Mouse (Mus musculus) limb, embryonic 14.5 days (tissue): ENCODE measurements around the gene Gm20388. TPM values are rescaled to one million over a fixed set of nuclear protein-coding genes. Genes with fewer than 3 reads are reported as not detected.

Experiments
- ATAC-seq: fragments of 200-750 bp; cut with Nextera tagmentation; 2 replicates; pipeline ENCODE4 v1.8.0; 2017; ENCODE audit warnings: low read depth, moderate number of reproducible peaks, moderate TSS enrichment; ENCODE audit not compliant: low FRiP score
- DNase-seq: peaks from one replicate; pipeline ENCODE4 v3.0.0-alpha.2; 2015; ENCODE audit warnings: low spot score
- H3K27ac ChIP-seq: fragments of 300-500 bp; sonication (generic); replicated peaks from 2 replicates; pipeline ENCODE4 v1.5.1; 2014; ENCODE audit warnings: low read depth, mild to moderate bottlenecking, low read length, moderate library complexity, mixed read lengths
- H3K27me3 ChIP-seq: fragments of 300-500 bp; sonication (generic); 2 replicates; pipeline ENCODE4 v1.6.1; 2014; ENCODE audit warnings: low read length, mixed read lengths; ENCODE audit not compliant: control insufficient read depth, insufficient read depth
- H3K36me3 ChIP-seq: fragments of 300-500 bp; sonication (generic); 2 replicates; pipeline ENCODE4 v1.6.1; 2014; ENCODE audit warnings: mild to moderate bottlenecking, low read length, moderate library complexity, mixed read lengths; ENCODE audit not compliant: control insufficient read depth, insufficient read depth
- H3K4me1 ChIP-seq: fragments of 300-500 bp; sonication (generic); 2 replicates; pipeline ENCODE4 v1.6.1; 2014; ENCODE audit warnings: antibody characterized with exemption, low read length, mixed read lengths; ENCODE audit not compliant: control insufficient read depth, insufficient read depth
- H3K4me2 ChIP-seq: fragments of 300-500 bp; sonication (generic); replicated peaks from 2 replicates; pipeline ENCODE4 v1.6.1; 2014; ENCODE audit warnings: low read depth, mild to moderate bottlenecking, low read length, moderate library complexity; ENCODE audit not compliant: severe bottlenecking
- H3K4me3 ChIP-seq: fragments of 300-500 bp; sonication (generic); replicated peaks from 2 replicates; pipeline ENCODE4 v1.5.1; 2014; ENCODE audit warnings: low read length
- H3K9ac ChIP-seq: fragments of 300-500 bp; sonication (generic); 2 replicates; pipeline ENCODE4 v1.6.1; 2014; ENCODE audit warnings: mild to moderate bottlenecking, low read depth, low read length, moderate library complexity; ENCODE audit not compliant: severe bottlenecking
- H3K9me3 ChIP-seq: fragments of 300-500 bp; sonication (generic); 2 replicates; pipeline ENCODE4 v1.6.1; 2016; ENCODE audit warnings: low read length; ENCODE audit not compliant: control insufficient read depth
- POLR2A ChIP-seq: fragments of 200-500 bp; IDR thresholded peaks from 2 replicates; pipeline ENCODE4 v1.8.0; 2012; ENCODE audit warnings: inconsistent platforms, mild to moderate bottlenecking, moderate library complexity, borderline replicate concordance; ENCODE audit not compliant: insufficient read depth, insufficient read length; ENCODE audit errors: extremely low read depth
- WGBS: fragments of 180-500 bp; shearing (Covaris S2); extraction: QIAGEN DNeasy Blood & Tissue Kit; methylation state at CpG from one replicate; pipeline ENCODE4 v1.1.7; 2014; 5-methylcytosine and 5-hydroxymethylcytosine counted together
- polyA plus RNA-seq, 2 experiments: library from polyadenylated mRNA; depleted of rRNA in 1 of 2; stranded (reverse) in 1 of 2; unstranded in 1 of 2; fragments of >200 nt; fragmentation: Nextera tagmentation in 1 of 2; extraction: Ambion mirVana in 1 of 2; gene quantifications; 2 replicates each; pipeline versions ENCODE4 v1.2.1 to v1.2.3; 2012 to 2014

Gene Gm20388
- polyA plus RNA-seq, 2 experiments = 1.9 to 49.9 TPM

- H3K27me3 ChIP-seq = no peaks in the 10 kb centered on the region
- WGBS = under 1% methylated on average over 20 of the region's 20 CpGs
- no peak for TF ChIP-seq POLR2A
- H3K4me1 ChIP-seq = peaks cover 5% of the 10 kb centered on the region
- H3K9me3 ChIP-seq = no peaks in the 10 kb centered on the region
- H3K27ac ChIP-seq = peak overlapping the region; percentile 89
- H3K4me3 ChIP-seq = peak overlapping the region; percentile 63
- H3K9ac ChIP-seq = peak overlapping the region; percentile 71
- ATAC-seq = peak; percentile 87
- H3K4me2 ChIP-seq = peak overlapping the region; percentile 73
- peak; percentile 88 for DNase-seq
- H3K36me3 ChIP-seq = peaks cover 6% of the 10 kb centered on the region; the same call in 1 of the 2 replicates
Measured at GRCm38 (mm10) chr8:123374239-123374578, 3463.6 kb downstream of the Gm20388 start.

- H3K4me3 ChIP-seq = no peak overlapping the region
- H3K36me3 ChIP-seq = peaks cover 16% of the 10 kb centered on the region; the same call in 1 of the 2 replicates
- ATAC-seq (no peak), DNase-seq (no peak)
- H3K27ac ChIP-seq = no peak overlapping the region
- WGBS = 81% methylated on average over 10 of the region's 10 CpGs
- H3K9ac ChIP-seq = peak overlapping the region; percentile 12; the same call in 1 of the 2 replicates
- no peak overlapping the region for H3K4me2 ChIP-seq
- no peaks in the 10 kb centered on the region for H3K27me3 ChIP-seq
- H3K4me1 ChIP-seq = peaks cover 5% of the 10 kb centered on the region
- TF ChIP-seq POLR2A = no peak
- no peaks in the 10 kb centered on the region for H3K9me3 ChIP-seq
Measured at GRCm38 (mm10) chr8:123375701-123376100, 3465.1 kb downstream of the Gm20388 start.

- ATAC-seq (no peak), DNase-seq (no peak)
- Histone ChIP-seq H3K9me3 (no peaks in the 10 kb centered on the region), H3K27me3 (no peaks in the 10 kb centered on the region), H3K4me2 (no peak overlapping the region), H3K4me1 (peaks cover 5% of the 10 kb centered on the region), H3K36me3 (peaks cover 19% of the 10 kb centered on the region), H3K4me3 (no peak overlapping the region), H3K27ac (no peak overlapping the region), H3K9ac (0 out of 2 replicates have a peak overlapping the region, but pooled peaks have one; percentile 12)
- TF ChIP-seq POLR2A = no peak
- 80% methylated on average over 8 of the region's 8 CpGs for WGBS
Measured at GRCm38 (mm10) chr8:123376106-123376505, 3465.5 kb downstream of the Gm20388 start.

GRCm38 (mm10) chr8:123381711-123382110 lies 3471.1 kb downstream of the Gm20388 start:
- DNase-seq = no peak
- Histone ChIP-seq H3K4me2 (no peak overlapping the region), H3K9ac (no peak overlapping the region), H3K27me3 (no peaks in the 10 kb centered on the region), H3K4me3 (no peak overlapping the region), H3K27ac (no peak overlapping the region), H3K9me3 (no peaks in the 10 kb centered on the region), H3K36me3 (peaks cover 69% of the 10 kb centered on the region), H3K4me1 (no peaks in the 10 kb centered on the region)
- no peak for TF ChIP-seq POLR2A
- WGBS = 84% methylated on average over 4 of the region's 4 CpGs
- no peak for ATAC-seq

- no peak overlapping the region for H3K4me2 ChIP-seq
- WGBS = 89% methylated on average over 8 of the region's 8 CpGs
Measured at GRCm38 (mm10) chr8:123382516-123382915, 3471.9 kb downstream of the Gm20388 start.

More at GRCm38 (mm10) chr8:123382516-123382915, 3471.9 kb downstream of the Gm20388 start:
- Histone ChIP-seq H3K4me1 (no peaks in the 10 kb centered on the region), H3K9ac (no peak overlapping the region), H3K36me3 (peaks cover 77% of the 10 kb centered on the region), H3K9me3 (no peaks in the 10 kb centered on the region), H3K27me3 (no peaks in the 10 kb centered on the region), H3K4me3 (no peak overlapping the region), H3K27ac (no peak overlapping the region)
- DNase-seq = no peak
- no peak for ATAC-seq
- no peak for TF ChIP-seq POLR2A
